Mouse (Mus musculus) thymus, adult 2 months (tissue): Measurements from ENCODE around the gene Snx5. TPM values are rescaled to one million over a fixed set of nuclear protein-coding genes. Genes with fewer than 3 reads are reported as not detected.

Source experiments
- DNase-seq: peaks from one replicate; pipeline ENCODE4 v3.0.0; 2021
- H3K27ac ChIP-seq: fragments of 200-500 bp; 2 replicates; pipeline ENCODE4 v1.5.1; 2012; ENCODE audit warnings: low read length, control low read depth; ENCODE audit not compliant: control insufficient read depth, insufficient read depth
- H3K27me3 ChIP-seq: fragments of 200-500 bp; 2 replicates; pipeline ENCODE4 v1.6.1; 2012; ENCODE audit warnings: mild to moderate bottlenecking, low read length, moderate library complexity, mixed read lengths; ENCODE audit not compliant: control insufficient read depth, insufficient read depth
- H3K36me3 ChIP-seq: fragments of 200-500 bp; 2 replicates; pipeline ENCODE4 v1.6.1; 2012; ENCODE audit warnings: mild to moderate bottlenecking, low read length, moderate library complexity; ENCODE audit not compliant: control insufficient read depth, insufficient read depth
- H3K4me1 ChIP-seq: fragments of 200-500 bp; replicated peaks from 2 replicates; pipeline ENCODE4 v1.6.1; 2012; ENCODE audit warnings: low read length; ENCODE audit not compliant: control insufficient read depth, insufficient read depth
- H3K4me3 ChIP-seq: fragments of 200-500 bp; 2 replicates; pipeline ENCODE4 v1.5.1; 2012; ENCODE audit warnings: mild to moderate bottlenecking, low read length, control low read depth, moderate library complexity; ENCODE audit not compliant: control insufficient read depth, insufficient read depth
- CTCF ChIP-seq: fragments of 200-500 bp; IDR thresholded peaks from 2 replicates; pipeline ENCODE4 v1.5.1; 2012; ENCODE audit warnings: mild to moderate bottlenecking, control low read depth, low read length, moderate library complexity, borderline replicate concordance; ENCODE audit not compliant: control insufficient read depth, poor library complexity, insufficient read depth; ENCODE audit errors: extremely low read depth
- POLR2A ChIP-seq: fragments of 200-500 bp; IDR thresholded peaks from 2 replicates; pipeline ENCODE4 v1.6.1; 2012; ENCODE audit warnings: mild to moderate bottlenecking, low read length, control low read depth, moderate library complexity; ENCODE audit not compliant: control insufficient read depth, poor library complexity, insufficient read depth; ENCODE audit errors: extremely low read depth
- whole genome bisulfite sequencing: fragments of 180-500 bp; shearing (Covaris S2); methylation state at CpG from one replicate; pipeline ENCODE4 v1.1.7; 2018; 5-methylcytosine and 5-hydroxymethylcytosine counted together
- polyA plus RNA-seq: library from polyadenylated mRNA; depleted of rRNA; stranded (reverse); fragments of >200 nt; gene quantifications from 2 replicates; pipeline ENCODE4 v1.2.3, GENCODE M21; 2012

Gene Snx5
- polyA plus RNA-seq, 1 experiment = 71.0 TPM

DNA sequence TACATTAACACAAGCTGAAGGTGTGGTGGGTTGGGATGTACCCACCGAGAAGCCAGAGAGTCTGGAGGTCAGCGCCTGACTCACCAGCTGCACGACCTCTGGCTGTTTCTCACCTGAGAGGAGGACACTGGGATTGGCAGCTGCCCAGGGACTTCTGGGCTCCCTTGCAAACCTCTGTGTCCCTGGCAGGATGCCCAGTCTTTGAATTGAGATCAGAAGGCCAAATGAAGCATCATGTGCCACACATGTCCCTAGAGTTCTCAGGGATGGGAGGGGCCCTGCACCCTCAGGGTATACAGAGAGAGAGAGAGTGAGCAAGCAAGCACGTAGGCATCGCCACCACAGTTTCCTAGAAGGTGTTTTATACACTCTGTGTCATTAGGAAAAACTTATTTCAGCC is 9.0 kb upstream of the Snx5 start:
- TF ChIP-seq CTCF (no peak), POLR2A (no peak)
- 70% methylated on average over 5 of the region's 5 CpGs for WGBS
- no peak overlapping the region for H3K27ac ChIP-seq
- no peak overlapping the region for H3K4me3 ChIP-seq
- DNase-seq = no peak
- H3K36me3 ChIP-seq = peaks cover 5% of the 10 kb centered on the region; the same call in 1 of the 2 replicates
- peaks cover 7% of the 10 kb centered on the region for H3K4me1 ChIP-seq
- no peaks in the 10 kb centered on the region for H3K27me3 ChIP-seq

DNA sequence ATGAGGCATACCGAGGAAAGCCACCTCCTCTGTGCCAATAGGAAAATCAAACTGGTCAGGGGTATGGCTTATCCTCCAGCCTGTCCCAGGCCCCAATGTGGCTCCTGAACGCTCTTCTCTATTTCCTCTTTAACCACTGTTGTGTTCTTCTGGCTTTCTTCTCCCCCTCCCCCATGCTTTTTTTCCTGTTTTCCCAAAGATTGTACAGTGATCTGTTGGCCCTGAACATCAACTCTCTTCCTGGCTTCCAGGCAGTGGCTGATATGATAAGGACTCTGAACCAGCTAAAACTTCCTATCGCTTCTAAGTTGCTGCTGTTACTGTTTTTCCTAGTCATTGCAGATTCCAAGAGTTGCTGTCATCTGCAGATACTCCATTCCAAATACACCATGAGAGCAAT is 6.2 kb upstream of the Snx5 start:
- no peaks in the 10 kb centered on the region for H3K27me3 ChIP-seq
- TF ChIP-seq CTCF = no peak
- TF ChIP-seq POLR2A = no peak
- DNase-seq = no peak
- no peak overlapping the region for H3K27ac ChIP-seq
- 98% methylated on average over 3 of the region's 3 CpGs for WGBS
- H3K36me3 ChIP-seq = peaks cover 5% of the 10 kb centered on the region; the same call in 1 of the 2 replicates
- H3K4me3 ChIP-seq = no peak overlapping the region
- H3K4me1 ChIP-seq = peaks cover 14% of the 10 kb centered on the region

DNA sequence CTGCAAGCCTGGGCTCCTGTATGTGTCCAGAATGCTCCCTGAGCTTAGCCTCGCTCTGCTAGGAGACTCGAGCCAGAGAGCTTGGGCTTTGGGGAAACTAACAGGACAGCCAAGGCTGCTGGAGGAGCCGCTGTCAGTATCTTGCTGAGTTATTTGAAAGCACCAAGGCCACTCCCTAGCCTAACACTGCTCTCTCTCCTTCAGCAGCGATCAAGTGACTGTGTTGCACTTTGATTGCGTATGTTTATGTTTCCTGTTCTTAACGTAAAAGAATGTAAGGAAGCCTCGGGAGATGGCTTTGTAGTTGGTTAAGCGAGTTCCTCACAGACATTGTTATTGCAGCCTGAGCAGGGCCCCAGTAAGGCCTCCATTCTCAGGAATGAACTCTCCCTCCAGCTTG is 4.0 kb upstream of the Snx5 start:
- Histone ChIP-seq H3K27me3 (no peaks in the 10 kb centered on the region), H3K4me3 (no peak overlapping the region), H3K36me3 (peaks cover 3% of the 10 kb centered on the region; the same call in 1 of the 2 replicates), H3K4me1 (peaks cover 16% of the 10 kb centered on the region), H3K27ac (peak overlapping the region; percentile 58)
- peak; percentile 29 for DNase-seq
- TF ChIP-seq POLR2A (no peak), CTCF (no peak)
- WGBS = 27% methylated on average over 8 of the region's 8 CpGs

DNA sequence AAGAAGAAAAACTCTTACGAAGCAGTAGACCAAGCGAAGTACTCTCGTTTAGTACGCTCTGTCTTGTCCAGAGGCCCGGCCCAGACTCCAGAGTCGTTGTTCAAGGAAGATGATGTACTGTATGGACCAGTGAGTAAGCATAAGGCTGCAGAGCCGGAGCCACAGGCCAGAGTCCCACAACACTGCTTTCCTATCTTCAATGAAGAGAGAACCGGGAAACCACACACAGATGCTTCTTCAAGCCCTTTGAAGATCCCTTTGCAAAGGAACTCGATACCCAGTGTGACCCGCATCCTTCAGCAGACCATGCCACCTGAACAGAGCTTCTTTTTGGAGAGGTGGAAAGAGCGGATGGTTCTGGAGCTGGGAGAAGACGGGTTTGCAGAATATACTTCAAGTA is 1.4 kb upstream of the Snx5 start:
- H3K27ac ChIP-seq = 0 out of 2 replicates have a peak overlapping the region, but pooled peaks have one; percentile 25
- no peak overlapping the region for H3K4me3 ChIP-seq
- peaks cover 16% of the 10 kb centered on the region for H3K4me1 ChIP-seq
- TF ChIP-seq CTCF = no peak
- no peak for DNase-seq
- no peaks in the 10 kb centered on the region; the same call in 1 of the 2 replicates for H3K36me3 ChIP-seq
- no peaks in the 10 kb centered on the region for H3K27me3 ChIP-seq
- 47% methylated on average over 12 of the region's 12 CpGs for WGBS

DNA sequence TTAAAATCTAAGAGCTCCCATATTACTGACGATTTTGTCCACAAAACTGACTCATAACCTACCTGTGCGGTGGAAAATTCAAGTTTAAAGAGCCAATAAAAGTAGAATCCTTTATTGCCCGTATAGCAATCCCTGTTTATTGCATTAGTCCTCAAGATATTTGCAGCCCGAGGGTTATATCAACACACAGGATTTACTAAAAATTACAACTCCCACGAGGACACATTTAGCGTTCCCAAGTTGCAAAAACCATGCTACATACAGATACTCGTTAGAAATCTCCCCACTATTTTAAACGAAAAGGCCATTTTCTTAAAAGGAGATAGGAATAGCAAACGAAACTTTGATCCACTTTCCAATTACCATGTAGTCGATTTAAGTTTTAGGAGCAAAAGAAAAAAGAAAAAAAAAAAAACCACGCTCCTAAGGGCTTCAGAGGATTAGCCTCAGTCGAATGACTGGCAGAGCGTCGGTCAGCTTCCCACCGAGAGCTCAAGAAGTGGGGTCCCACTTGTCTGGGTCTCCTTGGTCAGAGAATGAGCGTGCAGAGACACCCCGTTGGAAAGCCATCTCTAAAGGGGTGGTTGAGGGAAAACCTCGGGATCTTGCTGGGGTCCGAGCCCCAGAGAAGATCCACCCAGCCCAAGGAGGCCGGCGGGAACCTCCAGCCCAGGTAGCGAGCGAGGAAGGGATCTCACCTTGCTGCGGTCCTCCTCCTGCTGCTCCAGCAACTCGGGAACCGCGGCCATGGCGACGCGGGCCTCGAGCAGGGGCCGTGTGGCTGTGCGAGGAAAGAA is 829 bp downstream of the Snx5 start:
- TF ChIP-seq CTCF = no peak
- no peak for TF ChIP-seq POLR2A
- Histone ChIP-seq H3K4me1 (peaks cover 15% of the 10 kb centered on the region), H3K27me3 (no peaks in the 10 kb centered on the region), H3K36me3 (no peaks in the 10 kb centered on the region), H3K4me3 (peak overlapping the region; percentile 69), H3K27ac (peak overlapping the region; percentile 37)
- WGBS = under 1% methylated on average over 32 of the region's 33 CpGs
- DNase-seq = no peak

DNA sequence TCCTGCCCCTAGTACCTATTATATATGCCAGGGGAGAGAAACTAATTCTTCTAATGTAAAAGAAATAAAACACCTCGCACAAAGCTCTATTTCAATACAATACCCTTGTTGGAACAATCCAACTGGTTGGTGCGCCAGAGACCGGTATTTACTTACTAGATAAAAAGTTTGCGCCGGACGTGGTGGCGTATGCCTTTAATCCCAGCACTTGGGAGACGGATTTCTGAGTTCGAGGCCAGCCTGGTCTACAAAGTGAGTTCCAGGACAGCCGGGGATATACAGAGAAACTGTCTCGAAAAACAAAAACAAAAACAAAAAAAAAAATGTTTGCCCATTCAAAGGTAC is 1.4 kb downstream of the Snx5 start:
- Histone ChIP-seq H3K27ac (no peak overlapping the region), H3K4me3 (0 out of 2 replicates have a peak overlapping the region, but pooled peaks have one; percentile 12), H3K36me3 (no peaks in the 10 kb centered on the region), H3K4me1 (peaks cover 13% of the 10 kb centered on the region), H3K27me3 (no peaks in the 10 kb centered on the region)
- no peak for DNase-seq
- TF ChIP-seq POLR2A (no peak), CTCF (no peak)
- WGBS = 2% methylated on average over 11 of the region's 11 CpGs
